Mouse (Mus musculus) bone marrow macrophage, adult 2 months (primary cell): Measurements from ENCODE around the gene Aass. TPM values are rescaled to one million over a fixed set of nuclear protein-coding genes. Genes with fewer than 3 reads are reported as not detected.
"Not testable (repeated sequence)": the region's sequence is repeated elsewhere in the genome, so short reads cannot be mapped to it uniquely, and the experiment has no call there.

Source experiments
- H3K27ac ChIP-seq: 2 replicates; pipeline ENCODE4 v1.5.1; 2012; ENCODE audit warnings: low read depth, low read length; ENCODE audit not compliant: insufficient read depth
- H3K4me1 ChIP-seq: 2 replicates; pipeline ENCODE4 v1.6.1; 2012; ENCODE audit warnings: low read length; ENCODE audit not compliant: control insufficient read depth, insufficient read depth
- H3K4me3 ChIP-seq: 2 replicates; pipeline ENCODE4 v1.5.1; 2012; ENCODE audit warnings: mild to moderate bottlenecking, low read length, moderate library complexity; ENCODE audit not compliant: insufficient read depth
- CTCF ChIP-seq: IDR thresholded peaks from 2 replicates; pipeline ENCODE4 v1.5.1; 2012; ENCODE audit warnings: low read depth, mild to moderate bottlenecking, low read length, moderate library complexity
- POLR2A ChIP-seq: IDR thresholded peaks from 2 replicates; pipeline ENCODE4 v1.6.1; 2012; ENCODE audit warnings: mild to moderate bottlenecking, low read depth, low read length, borderline replicate concordance
- polyA plus RNA-seq: library from polyadenylated mRNA; stranded (reverse); fragments of >200 nt; gene quantifications from 2 replicates; pipeline ENCODE4 v1.2.4, GENCODE M21; 2012; ENCODE audit not compliant: missing spikeins, insufficient read depth, insufficient read length

The Aass gene
- polyA plus RNA-seq, 1 experiment = not detected

DNA sequence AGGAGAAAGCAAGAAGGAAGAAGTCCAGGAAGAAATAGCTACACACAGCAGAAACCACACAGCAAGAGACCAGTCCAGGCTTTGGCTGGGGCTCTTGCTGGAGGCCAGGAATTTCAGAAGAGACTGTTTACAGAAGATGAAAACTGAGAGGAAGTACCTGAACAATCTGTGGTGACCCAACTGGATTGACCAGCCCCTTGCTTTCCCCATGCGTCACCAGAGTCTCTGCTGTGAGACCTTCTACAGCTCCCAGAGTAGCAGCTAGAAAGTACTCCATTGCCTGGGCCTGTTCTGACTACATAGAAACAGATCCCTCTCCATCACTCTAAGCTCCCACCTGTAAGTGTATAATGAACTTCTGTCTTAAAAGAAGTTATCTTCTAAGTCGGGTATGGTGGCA is 8.0 kb downstream of the Aass start:
- H3K27ac ChIP-seq = no peak overlapping the region
- no peak overlapping the region for H3K4me3 ChIP-seq
- H3K4me1 ChIP-seq = no peaks in the 10 kb centered on the region
- TF ChIP-seq POLR2A (no peak), CTCF (no peak)

DNA sequence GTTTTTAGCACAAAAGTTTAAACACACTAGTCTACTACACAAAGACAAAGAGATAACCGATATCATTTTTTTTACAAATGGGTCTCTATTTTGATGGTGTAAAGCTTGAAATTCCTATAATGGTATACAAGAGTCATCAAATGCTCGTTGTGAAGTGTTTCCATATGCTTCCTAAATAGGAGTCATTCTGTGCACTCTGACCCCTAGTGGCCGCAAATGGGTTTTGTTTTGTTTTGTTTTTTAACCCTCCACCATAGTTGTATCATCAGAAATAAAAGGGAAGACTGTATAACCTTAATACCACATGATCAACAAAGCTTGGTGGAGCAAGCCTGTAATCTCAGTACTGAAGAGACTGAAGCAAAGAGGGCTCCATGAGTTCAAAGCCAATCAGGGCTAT is 9.9 kb downstream of the Aass start:
- no peak overlapping the region for H3K4me3 ChIP-seq
- no peaks in the 10 kb centered on the region for H3K4me1 ChIP-seq
- no peak overlapping the region for H3K27ac ChIP-seq
- TF ChIP-seq POLR2A = no peak
- no peak for TF ChIP-seq CTCF

- no peak overlapping the region for H3K4me3 ChIP-seq
- no peaks in the 10 kb centered on the region for H3K4me1 ChIP-seq
- TF ChIP-seq POLR2A (no peak), CTCF (no peak)
- no peak overlapping the region for H3K27ac ChIP-seq
Observed at GRCm38 (mm10) chr6:23114781-23115180, 18.0 kb downstream of the Aass start.

DNA sequence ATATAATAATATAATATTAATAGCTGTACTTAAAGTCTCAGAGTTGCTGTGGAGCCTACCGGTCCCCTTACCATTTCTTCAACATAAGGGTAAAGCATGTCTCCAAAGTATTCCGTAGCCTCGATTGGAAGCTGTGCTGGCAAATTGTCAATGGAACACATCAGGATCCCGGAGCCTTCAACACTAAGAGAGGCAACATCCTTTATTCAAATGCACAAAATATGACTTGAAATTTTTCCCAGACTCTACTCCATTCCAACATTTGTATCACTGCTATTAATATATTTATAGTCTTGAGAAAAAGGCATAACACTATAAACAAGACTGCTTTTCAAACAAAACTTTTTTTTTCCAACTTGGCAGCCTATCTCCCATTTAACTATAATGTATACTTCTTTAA is 25.7 kb downstream of the Aass start:
- TF ChIP-seq POLR2A (no peak), CTCF (no peak)
- no peaks in the 10 kb centered on the region for H3K4me1 ChIP-seq
- H3K27ac ChIP-seq = no peak overlapping the region
- no peak overlapping the region for H3K4me3 ChIP-seq

GRCm38 (mm10) chr6:23106373-23106772 is 26.4 kb downstream of the Aass start:
- Histone ChIP-seq H3K4me3 (no peak overlapping the region), H3K4me1 (no peaks in the 10 kb centered on the region), H3K27ac (no peak overlapping the region)
- TF ChIP-seq CTCF (no peak), POLR2A (no peak)

GRCm38 (mm10) chr6:23090346-23091055 is 42.3 kb downstream of the Aass start:
- not testable (repeated sequence) for H3K4me3 ChIP-seq, H3K4me1 ChIP-seq, H3K27ac ChIP-seq

DNA sequence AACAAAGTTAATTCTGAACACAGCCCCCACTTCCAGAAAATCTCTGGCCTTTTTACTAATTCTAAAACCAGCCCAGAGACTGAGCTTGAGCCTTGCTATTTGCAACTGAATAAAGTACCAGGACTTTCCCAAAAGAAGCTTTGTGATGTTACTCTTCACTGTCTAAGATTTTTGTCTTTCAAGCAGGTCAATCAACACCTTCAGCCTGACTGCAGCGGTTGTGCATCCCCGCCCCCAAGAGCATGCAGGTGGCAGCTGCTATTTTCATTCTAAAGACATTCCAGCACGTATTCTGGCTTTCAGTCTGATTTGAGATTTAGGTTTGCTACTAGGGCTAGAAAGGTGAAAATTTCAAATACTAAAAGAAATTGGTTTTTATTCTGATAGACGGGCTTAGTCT is 43.5 kb downstream of the Aass start:
- H3K4me3 ChIP-seq, H3K4me1 ChIP-seq, H3K27ac ChIP-seq: not testable (repeated sequence)

DNA sequence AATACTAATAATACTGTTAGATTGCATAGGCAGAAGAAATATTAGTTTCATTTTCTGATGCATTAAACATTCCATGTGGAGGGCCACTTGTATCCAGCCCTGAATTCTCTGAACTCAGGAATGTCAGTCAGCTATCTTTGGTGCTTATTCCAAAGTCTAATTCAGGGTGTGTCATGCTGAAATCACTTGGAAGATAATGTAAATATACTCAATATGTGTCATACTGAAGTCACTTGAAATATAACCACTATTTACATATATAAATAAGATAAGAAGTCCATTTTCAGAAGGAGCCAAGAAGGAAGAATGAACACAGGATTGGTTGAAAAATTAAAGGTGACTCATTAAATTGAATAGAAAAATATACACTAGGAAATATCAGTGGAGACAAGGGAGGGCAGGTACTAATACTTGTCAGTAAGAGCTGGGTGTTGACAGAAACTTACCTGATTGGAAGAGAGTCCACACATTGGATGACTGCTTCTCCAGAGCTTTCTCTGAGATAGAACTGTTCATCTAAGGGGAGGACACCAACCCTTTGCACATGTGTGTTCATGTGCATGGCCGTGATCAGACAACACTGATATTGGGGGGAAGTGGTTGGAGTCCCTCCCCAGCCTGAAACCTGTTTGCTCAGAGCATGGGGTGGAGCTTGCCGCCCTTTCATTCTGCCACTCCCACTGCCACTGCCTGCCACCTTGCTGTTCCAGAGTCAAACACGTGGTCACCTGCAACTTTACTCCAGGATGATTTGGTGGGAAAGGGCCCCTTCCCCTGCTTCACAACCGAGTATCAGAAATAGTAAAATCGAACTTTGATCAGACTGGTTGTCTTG is 48.0 kb downstream of the Aass start:
- Histone ChIP-seq H3K27ac (no peak overlapping the region), H3K4me1 (no peaks in the 10 kb centered on the region), H3K4me3 (no peak overlapping the region)
- TF ChIP-seq CTCF (no peak), POLR2A (no peak)

GRCm38 (mm10) chr6:23079991-23080680 is 52.6 kb downstream of the Aass start:
- Histone ChIP-seq H3K4me1 (no peaks in the 10 kb centered on the region), H3K27ac (no peak overlapping the region), H3K4me3 (no peak overlapping the region)
- no peak for TF ChIP-seq CTCF
- no peak for TF ChIP-seq POLR2A

- no peaks in the 10 kb centered on the region for H3K4me1 ChIP-seq
- no peak overlapping the region for H3K4me3 ChIP-seq
- TF ChIP-seq POLR2A = no peak
- TF ChIP-seq CTCF = no peak
- no peak overlapping the region for H3K27ac ChIP-seq
Observed at GRCm38 (mm10) chr6:23078273-23078672, 54.5 kb downstream of the Aass start.
